Mouse (Mus musculus) retina, postnatal 7 days (tissue): ENCODE results near the gene Gast.
"Not testable (repeated sequence)": the region's sequence is repeated elsewhere in the genome, so short reads cannot be mapped to it uniquely, and the experiment has no call there.

Experiments
- DNase-seq: peaks from one replicate; pipeline ENCODE4 v3.0.0-alpha.2; 2012; ENCODE audit warnings: low read depth, low spot score

The Gast gene

DNA sequence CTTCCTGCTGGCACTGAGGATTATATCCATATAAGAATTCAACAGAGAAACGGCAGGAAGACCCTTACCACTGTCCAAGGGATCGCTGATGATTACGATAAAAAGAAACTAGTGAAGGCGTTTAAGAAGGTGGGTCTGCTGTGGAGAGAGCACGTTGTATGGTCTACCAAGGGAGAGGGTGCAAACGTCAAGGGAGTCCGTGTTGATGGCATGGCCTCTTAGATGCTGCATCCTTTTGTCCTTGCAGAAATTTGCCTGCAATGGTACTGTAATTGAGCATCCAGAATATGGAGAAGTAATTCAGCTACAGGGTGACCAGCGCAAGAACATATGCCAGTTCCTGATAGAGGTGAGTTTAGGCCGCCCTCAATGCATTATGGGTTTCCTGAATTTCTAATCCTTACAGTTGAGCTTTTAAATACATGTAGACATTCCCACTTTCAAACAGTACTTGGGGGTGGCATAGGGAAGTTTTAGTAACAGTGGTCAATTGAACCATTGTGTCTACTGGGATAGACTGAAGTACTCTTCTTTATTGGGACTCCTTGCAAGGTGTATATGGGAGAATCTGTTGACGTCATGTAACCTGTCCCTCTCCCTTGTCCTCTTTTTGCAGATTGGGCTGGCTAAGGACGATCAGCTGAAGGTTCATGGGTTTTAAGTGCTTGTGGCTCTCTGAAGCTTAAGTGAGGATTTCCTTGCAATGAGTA lies 13.4 kb upstream of the Gast start:
- not testable (repeated sequence) for DNase-seq

- DNase-seq = not testable (repeated sequence)
Measured at GRCm38 (mm10) chr11:100321479-100322305, 12.5 kb upstream of the Gast start.

GRCm38 (mm10) chr11:100322591-100323258 lies 11.5 kb upstream of the Gast start:
- DNase-seq = no peak

GRCm38 (mm10) chr11:100323578-100323977 lies 10.6 kb upstream of the Gast start:
- peak; percentile 68 for DNase-seq

- DNase-seq = no peak
Measured at GRCm38 (mm10) chr11:100325062-100325629, 9.1 kb upstream of the Gast start.

DNA sequence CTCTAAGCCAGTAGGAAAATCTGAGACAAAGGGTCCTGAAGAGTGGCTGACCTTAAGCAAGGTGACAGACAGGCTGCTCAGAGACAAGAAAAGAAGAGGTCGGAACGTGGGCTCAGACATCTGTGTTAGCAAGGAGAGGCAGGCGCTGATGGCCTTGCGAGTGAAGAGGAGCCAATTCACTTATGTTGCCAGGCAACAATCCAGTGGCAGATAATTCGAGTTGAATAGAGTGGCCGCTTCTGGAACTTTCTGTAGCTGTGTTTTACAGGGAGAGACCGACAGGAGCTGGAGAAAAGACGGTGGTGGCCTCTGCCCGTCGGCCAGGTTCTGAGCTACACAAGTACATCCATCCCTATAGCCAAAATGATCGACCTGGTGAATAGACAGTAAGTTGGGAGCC lies 6.9 kb upstream of the Gast start:
- no peak for DNase-seq

DNA sequence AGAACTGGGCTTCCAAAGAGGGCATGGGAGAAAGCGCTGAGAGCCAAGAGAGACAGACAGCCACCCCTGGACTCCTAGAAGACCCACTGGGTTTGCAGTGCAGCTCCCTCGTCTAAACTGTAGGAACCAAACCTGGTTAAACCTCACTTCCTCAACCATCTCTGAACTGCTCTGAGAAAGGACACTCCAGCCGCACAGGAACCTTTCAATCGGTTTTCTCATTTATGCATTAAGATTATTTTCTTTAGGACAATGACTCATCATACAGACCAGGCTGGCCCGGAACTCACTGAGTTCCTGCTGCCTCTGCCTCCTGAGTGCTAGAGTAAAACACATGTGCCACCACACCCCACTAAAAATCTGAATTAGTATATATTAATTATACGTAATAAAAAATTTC lies 6.4 kb upstream of the Gast start:
- no peak for DNase-seq

GRCm38 (mm10) chr11:100330235-100330634 lies 4.0 kb upstream of the Gast start:
- DNase-seq = no peak

- DNase-seq = not testable (repeated sequence)
Measured at GRCm38 (mm10) chr11:100330816-100331375, 3.3 kb upstream of the Gast start.

DNA sequence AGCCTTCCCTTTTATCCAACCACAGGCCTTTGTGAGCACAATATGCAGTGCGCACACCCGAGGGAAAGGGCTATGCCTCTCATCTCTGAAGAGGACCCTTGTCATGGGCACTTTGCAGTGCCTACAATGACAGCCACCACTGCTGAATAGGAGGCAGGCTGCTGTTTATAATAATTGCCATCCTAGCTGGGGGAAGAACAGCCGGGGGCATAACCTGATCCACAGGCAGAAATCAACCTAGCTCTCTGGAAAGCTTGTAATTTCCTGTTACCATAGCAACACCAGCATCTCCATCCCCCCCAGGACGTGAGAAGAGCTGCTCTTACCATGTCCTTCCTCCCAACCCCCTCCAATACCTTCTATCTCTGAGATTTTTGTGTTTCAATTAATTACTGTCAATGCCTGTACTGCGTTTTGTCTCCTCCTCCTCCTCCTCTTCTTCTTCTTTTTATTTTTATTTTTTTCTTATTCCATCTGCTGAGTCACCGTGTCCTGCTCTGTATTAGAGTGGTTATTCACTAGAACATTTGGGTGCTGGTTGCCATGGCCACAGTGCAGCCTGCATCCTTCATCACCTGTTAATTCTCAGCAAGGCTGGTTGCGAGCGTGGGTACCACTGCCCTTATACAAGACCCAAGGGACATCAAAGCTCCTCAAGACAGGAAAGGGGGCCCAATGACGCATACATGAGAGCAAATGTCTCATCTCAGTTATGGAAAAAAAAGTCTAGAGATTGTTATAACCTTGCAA lies 1.3 kb upstream of the Gast start:
- no peak for DNase-seq

DNA sequence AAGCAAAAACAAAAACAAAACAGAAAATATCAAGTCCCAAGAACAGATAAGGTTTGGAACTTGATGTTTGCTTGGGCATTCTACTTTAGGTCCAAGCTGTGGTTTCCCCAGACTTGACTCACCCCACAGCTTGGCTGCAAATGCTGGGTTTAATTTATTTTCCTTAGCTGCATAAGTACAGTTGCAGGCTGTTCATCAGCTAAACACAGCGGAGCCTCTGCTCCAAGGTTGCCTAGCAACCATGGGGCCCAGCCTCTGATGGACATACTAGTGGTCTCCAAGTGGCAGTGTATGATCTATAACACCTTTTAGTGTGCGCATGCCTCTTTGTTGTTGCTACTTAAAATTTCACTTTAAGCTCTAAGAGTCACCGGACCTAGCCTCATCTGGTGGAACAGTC lies 1.5 kb downstream of the Gast start:
- no peak for DNase-seq

DNA sequence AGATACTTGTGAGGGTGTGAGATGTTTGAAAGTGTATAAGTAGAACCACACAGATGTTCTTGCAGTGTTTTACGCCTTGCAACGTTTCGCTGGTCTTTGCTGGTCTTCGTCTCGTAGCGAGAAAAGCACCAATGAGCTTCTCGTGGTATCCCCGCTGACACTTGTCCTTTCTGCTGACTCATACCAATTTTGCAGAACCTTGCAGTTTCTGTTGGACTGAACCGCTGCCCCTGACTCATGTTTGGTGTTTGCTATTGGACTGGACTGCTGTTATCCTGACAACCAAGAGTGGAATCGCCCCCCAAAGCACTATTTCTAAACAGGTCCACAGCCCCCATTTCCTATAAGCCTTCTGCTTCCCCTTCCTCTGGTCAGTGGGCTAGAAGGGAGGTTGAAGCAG lies 10.1 kb downstream of the Gast start:
- no peak for DNase-seq

- peak; percentile 39 for DNase-seq
Measured at GRCm38 (mm10) chr11:100352076-100352857, 18.1 kb downstream of the Gast start.

GRCm38 (mm10) chr11:100355151-100355951 lies 21.1 kb downstream of the Gast start:
- no peak for DNase-seq

- DNase-seq = peak; percentile 83
Measured at GRCm38 (mm10) chr11:100355972-100356818, 22.0 kb downstream of the Gast start, which contains the start of gene Hap1. Hap1 (minus strand) TSS chr11:100356128.

DNA sequence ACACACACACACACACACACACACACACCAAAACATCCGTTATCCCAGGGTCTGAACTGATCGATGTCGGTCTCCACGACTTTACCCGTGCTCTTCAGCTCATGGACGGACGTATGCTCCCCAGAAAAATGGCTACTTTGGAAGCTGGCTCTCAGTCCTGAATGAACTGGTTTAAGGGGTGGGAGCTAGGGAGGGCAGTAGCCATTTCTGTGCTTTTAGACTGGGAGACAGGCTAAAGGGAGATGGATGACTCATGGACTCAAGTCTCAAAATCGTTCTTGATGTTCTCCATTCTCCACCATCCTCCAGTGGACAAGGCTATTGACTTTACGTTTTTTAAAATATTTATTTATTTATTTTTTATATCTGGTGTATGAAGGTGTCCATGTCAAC lies 22.6 kb downstream of the Gast start:
- no peak for DNase-seq

DNA sequence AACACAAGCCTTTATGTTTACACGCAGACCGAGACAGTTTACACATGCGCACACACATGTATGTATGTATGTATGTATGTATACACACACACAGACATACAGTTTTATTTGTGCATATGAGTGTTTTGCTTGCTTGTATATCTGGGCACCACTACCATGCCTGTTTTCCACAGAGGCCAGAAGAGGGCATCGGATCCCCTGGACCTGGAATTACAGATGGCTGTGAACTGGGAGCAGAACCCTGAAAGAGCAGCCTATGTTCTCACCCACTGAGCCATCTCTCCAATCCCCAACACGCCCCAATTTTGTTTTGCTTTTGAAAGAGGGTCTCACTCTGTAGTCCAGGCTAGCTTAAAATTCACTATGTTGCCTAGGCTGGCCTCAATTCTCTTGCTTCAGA lies 23.2 kb downstream of the Gast start:
- DNase-seq = no peak

DNA sequence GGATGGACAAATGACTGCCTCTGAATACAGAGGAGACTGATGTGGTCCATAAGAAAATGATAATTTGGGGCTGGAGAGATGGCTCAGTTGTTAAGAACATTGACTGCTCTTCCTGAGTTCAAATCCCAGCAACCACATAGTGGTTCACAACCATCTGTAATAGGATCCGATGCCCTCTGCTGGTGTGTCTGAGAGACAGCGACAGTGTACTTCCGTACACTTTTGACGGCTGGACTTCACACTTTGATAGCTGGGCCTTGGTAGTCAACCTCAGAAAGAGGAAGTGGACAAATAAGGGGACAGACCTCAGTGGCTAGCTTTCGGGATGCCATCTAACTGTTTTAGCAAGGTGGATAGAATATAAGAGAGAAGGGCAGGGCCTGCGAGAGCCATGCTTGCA lies 26.0 kb downstream of the Gast start:
- DNase-seq = no peak
